In genomic region chrX:50602461-50602875, GRCm38 (mm10) we compare ENCODE assay signal across 7 mouse cellular contexts.
DNase-seq lines count a peak whose midpoint lies in the region; ATAC-seq and TF ChIP-seq lines count a peak whose summit lies in the region.
"Not testable (repeated sequence)": the region's sequence is repeated elsewhere in the genome, so short reads cannot be mapped to it uniquely, and the experiment has no call there.

No protein-coding gene starts in this region.

- 79% methylated on average over 9 of the region's 9 CpGs for WGBS in embryonic facial prominence, embryonic 15.5 days
- 71% methylated on average over 9 of the region's 9 CpGs for WGBS in heart, embryonic 11.5 days (ENCODE audit: insufficient replicate concordance)
- 51% methylated on average over 9 of the region's 9 CpGs for WGBS in hindbrain, postnatal 0 days
- WGBS in limb, embryonic 11.5 days, result 69% methylated on average over 9 of the region's 9 CpGs
- WGBS in lung, embryonic 16.5 days, result 63% methylated on average over 9 of the region's 9 CpGs
- 70% methylated on average over 9 of the region's 9 CpGs for WGBS in neural tube, embryonic 12.5 days

- not testable (repeated sequence) for ATAC-seq in embryonic facial prominence, embryonic 15.5 days (ENCODE audit: insufficient number of reproducible peaks, low FRiP score, low TSS enrichment, low read depth); heart, embryonic 11.5 days (replicated peaks; ENCODE audit: insufficient number of reproducible peaks, low FRiP score, low TSS enrichment); limb, embryonic 11.5 days (ENCODE audit: insufficient number of reproducible peaks, low FRiP score, low TSS enrichment, low read depth); neural tube, embryonic 12.5 days (ENCODE audit: low FRiP score, low read depth)
- 0 out of 2 replicates have a peak, but pooled peaks have one; percentile 7 for ATAC-seq in hindbrain, postnatal 0 days
- ATAC-seq in lung, embryonic 16.5 days (ENCODE audit: low read depth), result 0 out of 2 replicates have a peak, but pooled peaks have one; percentile 5

- H3K9me3 ChIP-seq in embryonic facial prominence, embryonic 15.5 days (replicated peaks); heart, embryonic 11.5 days (replicated peaks; ENCODE audit: control insufficient read depth, low read length); hindbrain, postnatal 0 days (ENCODE audit: low read length); limb, embryonic 11.5 days (ENCODE audit: control insufficient read depth, low read length); lung, embryonic 16.5 days (ENCODE audit: control insufficient read depth, low read length); neural tube, embryonic 12.5 days: not testable (repeated sequence)

- H3K36me3 ChIP-seq in embryonic facial prominence, embryonic 15.5 days; heart, embryonic 11.5 days (ENCODE audit: control insufficient read depth, insufficient read depth, low read length); hindbrain, postnatal 0 days (ENCODE audit: insufficient read depth, low read length); limb, embryonic 11.5 days (ENCODE audit: control insufficient read depth, insufficient read depth, low read length); lung, embryonic 16.5 days (ENCODE audit: control insufficient read depth, insufficient read depth, low read length); neural tube, embryonic 12.5 days: not testable (repeated sequence)

- peak; percentile 45 for TF ChIP-seq CTCF in hindbrain, postnatal 0 days (IDR thresholded peaks at IDR 0.05; ENCODE audit: low read depth)

- not testable (repeated sequence) for H3K27ac ChIP-seq in embryonic facial prominence, embryonic 15.5 days (replicated peaks); heart, embryonic 11.5 days (ENCODE audit: low read depth, low read length); limb, embryonic 11.5 days (replicated peaks; ENCODE audit: low read depth, low read length); neural tube, embryonic 12.5 days
- H3K27ac ChIP-seq in hindbrain, postnatal 0 days, result peak overlapping the region; percentile 65
- 0 out of 2 replicates have a peak overlapping the region, but pooled peaks have one; percentile 27 for H3K27ac ChIP-seq in lung, embryonic 16.5 days (ENCODE audit: low read length)

- H3K9ac ChIP-seq in embryonic facial prominence, embryonic 15.5 days; heart, embryonic 11.5 days (ENCODE audit: low read depth, low read length); hindbrain, postnatal 0 days (replicated peaks; ENCODE audit: low read length); limb, embryonic 11.5 days (ENCODE audit: low read length); neural tube, embryonic 12.5 days: not testable (repeated sequence)
- H3K9ac ChIP-seq in lung, embryonic 16.5 days (ENCODE audit: low read length), result peak overlapping the region; percentile 43; the same call in 1 of the 2 replicates

- peak overlapping the region; percentile 29; the same call in 1 of the 2 replicates for H3K4me2 ChIP-seq in embryonic facial prominence, embryonic 15.5 days (replicated peaks)
- peak overlapping the region; percentile 27 for H3K4me2 ChIP-seq in heart, embryonic 11.5 days
- H3K4me2 ChIP-seq in hindbrain, postnatal 0 days (ENCODE audit: low read depth, low read length), result 0 out of 2 replicates have a peak overlapping the region, but pooled peaks have one; percentile 30
- H3K4me2 ChIP-seq in limb, embryonic 11.5 days (ENCODE audit: low read depth, severe bottlenecking), result not testable (repeated sequence)
- H3K4me2 ChIP-seq in lung, embryonic 16.5 days (ENCODE audit: low read depth, low read length), result peak overlapping the region; percentile 25; the same call in 1 of the 2 replicates
- peak overlapping the region; percentile 22; the same call in 1 of the 2 replicates for H3K4me2 ChIP-seq in neural tube, embryonic 12.5 days (replicated peaks)

- not testable (repeated sequence) for H3K27me3 ChIP-seq in embryonic facial prominence, embryonic 15.5 days; heart, embryonic 11.5 days (ENCODE audit: control insufficient read depth, insufficient read depth, low read length); hindbrain, postnatal 0 days (ENCODE audit: insufficient read depth, low read length); limb, embryonic 11.5 days (ENCODE audit: control insufficient read depth, insufficient read depth, low read length); lung, embryonic 16.5 days (ENCODE audit: control insufficient read depth, insufficient read depth, low read depth, low read length); neural tube, embryonic 12.5 days (replicated peaks)

- H3K4me3 ChIP-seq in embryonic facial prominence, embryonic 15.5 days (replicated peaks), result peak overlapping the region; percentile 32
- 0 out of 2 replicates have a peak overlapping the region, but pooled peaks have one; percentile 18 for H3K4me3 ChIP-seq in heart, embryonic 11.5 days (ENCODE audit: low read depth, low read length)
- H3K4me3 ChIP-seq in hindbrain, postnatal 0 days (ENCODE audit: low read length), result peak overlapping the region; percentile 15
- H3K4me3 ChIP-seq in limb, embryonic 11.5 days (ENCODE audit: low read depth, low read length); neural tube, embryonic 12.5 days: not testable (repeated sequence)
- peak overlapping the region; percentile 32; the same call in 1 of the 2 replicates for H3K4me3 ChIP-seq in lung, embryonic 16.5 days (ENCODE audit: low read length)

- not testable (repeated sequence) for H3K4me1 ChIP-seq in embryonic facial prominence, embryonic 15.5 days; heart, embryonic 11.5 days (ENCODE audit: control insufficient read depth, insufficient read depth, low read length); hindbrain, postnatal 0 days (ENCODE audit: insufficient read depth, low read length); limb, embryonic 11.5 days (ENCODE audit: control insufficient read depth, insufficient read depth, low read length); lung, embryonic 16.5 days (replicated peaks; ENCODE audit: control insufficient read depth, insufficient read depth, low read length); neural tube, embryonic 12.5 days

- DNase-seq in ZHBTc4 (ENCODE audit: low read depth, low spot score), result peak; percentile 49
- not testable (repeated sequence) for DNase-seq in hindbrain, postnatal 0 days (ENCODE audit: low spot score)
- peak; percentile 24 for DNase-seq in limb, embryonic 11.5 days (ENCODE audit: low spot score)
